Mouse (Mus musculus) G1E (cell line): ENCODE results near the gene Carhsp1.

Experiments
- CTCF ChIP-seq: IDR thresholded peaks from 2 replicates; pipeline ENCODE4 v1.5.1; 2012; ENCODE audit warnings: low read depth, low read length, inconsistent platforms, mixed read lengths
- GATA1 ChIP-seq: IDR thresholded peaks from 2 replicates; pipeline ENCODE4 v1.6.1; 2012; ENCODE audit warnings: borderline replicate concordance, low read length, inconsistent platforms, mixed read lengths
- GATA2 ChIP-seq: IDR thresholded peaks from 2 replicates; pipeline ENCODE4 v1.6.1; 2012; ENCODE audit warnings: low read depth, low read length, inconsistent platforms, borderline replicate concordance
- TAL1 ChIP-seq: conservative IDR thresholded peaks from 2 replicates; pipeline ENCODE4 v1.6.1; 2012; ENCODE audit warnings: low read depth, low read length, inconsistent platforms, mixed read lengths

GRCm38 (mm10) chr16:8658764-8659163, 13.2 kb downstream of the Carhsp1 start:
- TF ChIP-seq CTCF (no peak), TAL1 (no peak), GATA2 (no peak), GATA1 (no peak)
